ENCODE assay signal across 23 mouse cellular contexts in the genomic region with DNA sequence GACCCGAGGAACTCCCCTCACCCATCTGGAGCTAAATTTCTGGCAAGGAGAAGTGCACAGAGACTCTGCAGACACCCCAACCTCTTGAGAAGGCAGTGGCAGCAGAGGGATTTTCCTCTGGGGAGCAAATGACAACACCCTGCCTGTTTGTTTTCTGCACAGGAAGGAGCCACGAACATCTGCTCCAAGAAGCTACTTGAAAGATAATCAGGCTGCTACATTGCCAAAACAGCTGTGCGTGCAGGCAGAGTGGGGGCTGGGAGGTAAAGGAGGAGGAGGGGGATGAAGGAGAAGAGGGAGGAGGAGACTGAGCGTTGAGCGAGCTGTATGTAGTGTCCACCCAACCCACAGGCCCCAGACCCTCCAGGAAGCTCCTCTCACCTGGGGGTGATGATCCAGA.
DNase-seq lines count a peak whose midpoint lies in the region; ATAC-seq and TF ChIP-seq lines count a peak whose summit lies in the region.
"Had no signal": no experiment of that assay in that cellular context is flagged by ENCODE, and none has a peak within 500 bp of the region (broad histone marks: within the 10 kb centered on the region; RNA-seq: fewer than 3 reads in every experiment).

No protein-coding gene starts in this region.

- H3K36me3 ChIP-seq in heart, embryonic 11.5 days (ENCODE audit: control insufficient read depth, insufficient read depth, low read length), result no peaks in the 10 kb centered on the region
- no peaks in the 10 kb centered on the region for H3K36me3 ChIP-seq in midbrain, postnatal 0 days (ENCODE audit: insufficient read depth, low read length)
- H3K36me3 ChIP-seq in midbrain, embryonic 11.5 days (ENCODE audit: control insufficient read depth, insufficient read depth, low read length), result no peaks in the 10 kb centered on the region
- no peaks in the 10 kb centered on the region for H3K36me3 ChIP-seq in heart, embryonic 10.5 days
- H3K36me3 ChIP-seq: embryonic facial prominence, embryonic 12.5 days; liver, embryonic 15.5 days; midbrain, embryonic 13.5 days had no signal

- DNase-seq in heart, adult 11 months, result peak; percentile 89
- peak; percentile 16 for DNase-seq in midbrain, postnatal 0 days (ENCODE audit: low spot score)
- no peak for DNase-seq in midbrain, embryonic 11.5 days (ENCODE audit: low spot score, missing footprints)
- DNase-seq in thymus, postnatal 0 days (ENCODE audit: low spot score), result peak; percentile 75
- DNase-seq in heart, embryonic 10.5 days (ENCODE audit: low spot score), result no peak
- no peak for DNase-seq in natural killer cell, adult 2 months (ENCODE audit: low spot score in 2 of 2)
- DNase-seq in gastrocnemius, adult 2 months, result no peak
- DNase-seq: adrenal gland, postnatal 14 days; cerebellum, postnatal 10 days; gastrocnemius, postnatal 10 days; kidney, adult 18-20 months; right cerebral cortex, adult 18-20 months; right cerebral cortex, postnatal 4 days had no signal

- H3K4me3 ChIP-seq in heart, embryonic 11.5 days (ENCODE audit: low read depth, low read length), result no peak overlapping the region
- H3K4me3 ChIP-seq in midbrain, postnatal 0 days (ENCODE audit: low read depth, low read length), result no peak overlapping the region
- H3K4me3 ChIP-seq in midbrain, embryonic 11.5 days (ENCODE audit: low read depth, low read length), result no peak overlapping the region
- H3K4me3 ChIP-seq in heart, embryonic 10.5 days, result no peak overlapping the region
- H3K4me3 ChIP-seq in gastrocnemius, adult 2 months, result no peak overlapping the region
- H3K4me3 ChIP-seq: embryonic facial prominence, embryonic 12.5 days; erythroblast, embryonic 14.5 days; forebrain, embryonic 13.5 days; left cerebral cortex, adult 2 months; liver, embryonic 15.5 days; midbrain, embryonic 13.5 days had no signal

- no peak overlapping the region for H3K9ac ChIP-seq in heart, embryonic 11.5 days (ENCODE audit: low read depth, low read length)
- H3K9ac ChIP-seq in midbrain, postnatal 0 days (replicated peaks; ENCODE audit: low read length, poor library complexity, severe bottlenecking), result no peak overlapping the region
- H3K9ac ChIP-seq in midbrain, embryonic 11.5 days (ENCODE audit: low read length), result no peak overlapping the region
- H3K9ac ChIP-seq: embryonic facial prominence, embryonic 12.5 days; forebrain, embryonic 13.5 days; hindbrain, embryonic 14.5 days; liver, embryonic 15.5 days; midbrain, embryonic 13.5 days had no signal

- no peak for ATAC-seq in heart, embryonic 11.5 days (replicated peaks; ENCODE audit: insufficient number of reproducible peaks, low FRiP score, low TSS enrichment)
- ATAC-seq in midbrain, postnatal 0 days (ENCODE audit: low FRiP score), result no peak
- ATAC-seq in midbrain, embryonic 11.5 days (ENCODE audit: low FRiP score), result no peak
- ATAC-seq: forebrain, embryonic 13.5 days; inflammation-experienced regulatory T-cells, adult 6 months; midbrain, embryonic 13.5 days had no signal

- 26% methylated on average over 5 of the region's 5 CpGs for WGBS in heart, embryonic 11.5 days (ENCODE audit: insufficient replicate concordance)
- WGBS in midbrain, postnatal 0 days, result 54% methylated on average over 5 of the region's 5 CpGs
- 55% methylated on average over 5 of the region's 5 CpGs for WGBS in midbrain, embryonic 11.5 days
- WGBS in heart, embryonic 10.5 days, result 35% methylated on average over 5 of the region's 5 CpGs

- no peak overlapping the region for H3K4me2 ChIP-seq in heart, embryonic 11.5 days
- no peak overlapping the region for H3K4me2 ChIP-seq in midbrain, postnatal 0 days (ENCODE audit: low read depth, low read length, poor library complexity, severe bottlenecking)
- H3K4me2 ChIP-seq in midbrain, embryonic 11.5 days, result no peak overlapping the region
- H3K4me2 ChIP-seq: embryonic facial prominence, embryonic 12.5 days; forebrain, embryonic 13.5 days; hindbrain, embryonic 14.5 days; liver, embryonic 15.5 days; midbrain, embryonic 13.5 days had no signal

- no peak overlapping the region for H3K27ac ChIP-seq in heart, embryonic 11.5 days (ENCODE audit: low read depth, low read length)
- no peak overlapping the region for H3K27ac ChIP-seq in midbrain, postnatal 0 days (ENCODE audit: low read depth, low read length)
- no peak overlapping the region for H3K27ac ChIP-seq in midbrain, embryonic 11.5 days (ENCODE audit: low read depth, low read length)
- H3K27ac ChIP-seq in heart, embryonic 10.5 days, result no peak overlapping the region
- no peak overlapping the region for H3K27ac ChIP-seq in gastrocnemius, adult 2 months
- H3K27ac ChIP-seq: embryonic facial prominence, embryonic 12.5 days; forebrain, embryonic 13.5 days; hindbrain, embryonic 14.5 days; kidney, postnatal 0 days; left cerebral cortex, adult 2 months; liver, embryonic 15.5 days; midbrain, embryonic 13.5 days had no signal

- no peaks in the 10 kb centered on the region for H3K27me3 ChIP-seq in heart, embryonic 11.5 days (ENCODE audit: control insufficient read depth, insufficient read depth, low read length)
- H3K27me3 ChIP-seq in midbrain, postnatal 0 days (ENCODE audit: insufficient read depth, low read length), result no peaks in the 10 kb centered on the region
- H3K27me3 ChIP-seq in midbrain, embryonic 11.5 days (ENCODE audit: control insufficient read depth, insufficient read depth, low read length), result no peaks in the 10 kb centered on the region
- peaks cover 14% of the 10 kb centered on the region for H3K27me3 ChIP-seq in heart, embryonic 10.5 days (ENCODE audit: insufficient read depth, poor library complexity, severe bottlenecking)
- H3K27me3 ChIP-seq: embryonic facial prominence, embryonic 12.5 days; forebrain, embryonic 13.5 days; liver, embryonic 15.5 days; midbrain, embryonic 13.5 days had no signal

- no peaks in the 10 kb centered on the region for H3K4me1 ChIP-seq in heart, embryonic 11.5 days (ENCODE audit: control insufficient read depth, insufficient read depth, low read length)
- no peaks in the 10 kb centered on the region for H3K4me1 ChIP-seq in midbrain, postnatal 0 days (ENCODE audit: insufficient read depth, low read length)
- no peaks in the 10 kb centered on the region for H3K4me1 ChIP-seq in midbrain, embryonic 11.5 days (ENCODE audit: control insufficient read depth, insufficient read depth, low read length)
- H3K4me1 ChIP-seq in heart, embryonic 10.5 days, result 0 out of 2 replicates have a peak, but pooled peaks cover 5% of the 10 kb centered on the region
- H3K4me1 ChIP-seq: embryonic facial prominence, embryonic 12.5 days; forebrain, embryonic 13.5 days; liver, embryonic 15.5 days; midbrain, embryonic 13.5 days had no signal

- TF ChIP-seq CTCF in midbrain, postnatal 0 days (IDR thresholded peaks at IDR 0.05), result no peak
- no peak for TF ChIP-seq CTCF in gastrocnemius, adult 2 months (IDR thresholded peaks at IDR 0.05)

- H3K9me3 ChIP-seq in heart, embryonic 11.5 days (replicated peaks; ENCODE audit: control insufficient read depth, low read length), result no peaks in the 10 kb centered on the region
- H3K9me3 ChIP-seq in midbrain, postnatal 0 days (ENCODE audit: low read length), result no peaks in the 10 kb centered on the region
- no peaks in the 10 kb centered on the region for H3K9me3 ChIP-seq in midbrain, embryonic 11.5 days (ENCODE audit: control insufficient read depth, low read length)
- no peaks in the 10 kb centered on the region for H3K9me3 ChIP-seq in heart, embryonic 10.5 days
- H3K9me3 ChIP-seq: embryonic facial prominence, embryonic 12.5 days; forebrain, embryonic 13.5 days; liver, embryonic 15.5 days; midbrain, embryonic 13.5 days had no signal

- intact Hi-C loops in gastrocnemius, adult 2 months (cut with DNase I), result no loop called here

Comparison
In these comparisons a context has a peak if more than half of its experiments do, and no peak if none do; other contexts are left out.
1. DNase-seq: peak in heart, adult 11 months (single experiment), midbrain, postnatal 0 days (single experiment) and thymus, postnatal 0 days (single experiment); none in midbrain, embryonic 11.5 days (single experiment), heart, embryonic 10.5 days (single experiment), natural killer cell, adult 2 months (0 of 2) and gastrocnemius, adult 2 months (single experiment).